ENCODE assay signal across 8 mouse cellular contexts in genomic region chr2:167588774-167589577, GRCm38 (mm10). TPM values are rescaled to one million over a fixed set of nuclear protein-coding genes. Genes with fewer than 3 reads are reported as not detected.
DNase-seq lines count a peak whose midpoint lies in the region; ATAC-seq lines count a peak whose summit lies in the region.

No protein-coding gene starts in this region.

- ATAC-seq in embryonic facial prominence, embryonic 13.5 days (ENCODE audit: insufficient number of reproducible peaks, insufficient read depth, low FRiP score, low TSS enrichment, low read depth), result no peak
- ATAC-seq in hematopoietic stem cell, adult 5-6 weeks (replicated peaks in 1 of 2; ENCODE audit: insufficient read depth in 1 of 2, low FRiP score in 2 of 2, low TSS enrichment in 1 of 2, low read depth in 1 of 2, poor library complexity in 2 of 2, severe bottlenecking in 2 of 2), result peak; percentile 87 to 88
- no peak for ATAC-seq in limb, embryonic 12.5 days (ENCODE audit: insufficient number of reproducible peaks, insufficient read depth, low FRiP score, low TSS enrichment, low read depth)
- ATAC-seq in midbrain, embryonic 15.5 days (replicated peaks), result no peak

- H3K9me3 ChIP-seq in embryonic facial prominence, embryonic 13.5 days, result no peaks in the 10 kb centered on the region
- H3K9me3 ChIP-seq in limb, embryonic 12.5 days, result no peaks in the 10 kb centered on the region
- H3K9me3 ChIP-seq in midbrain, embryonic 15.5 days, result no peaks in the 10 kb centered on the region

- peak overlapping the region; percentile 32; the same call in 1 of the 2 replicates for H3K9ac ChIP-seq in embryonic facial prominence, embryonic 13.5 days
- peak overlapping the region; percentile 28; the same call in 1 of the 2 replicates for H3K9ac ChIP-seq in limb, embryonic 12.5 days (replicated peaks)
- no peak overlapping the region for H3K9ac ChIP-seq in midbrain, embryonic 15.5 days

- H3K4me3 ChIP-seq in embryonic facial prominence, embryonic 13.5 days, result no peak overlapping the region
- no peak overlapping the region for H3K4me3 ChIP-seq in limb, embryonic 12.5 days (replicated peaks)
- no peak overlapping the region for H3K4me3 ChIP-seq in midbrain, embryonic 15.5 days

- peak overlapping the region; percentile 58; the same call in 1 of the 2 replicates for H3K27ac ChIP-seq in embryonic facial prominence, embryonic 13.5 days
- peak overlapping the region; percentile 50; the same call in 1 of the 2 replicates for H3K27ac ChIP-seq in limb, embryonic 12.5 days
- H3K27ac ChIP-seq in midbrain, embryonic 15.5 days, result 0 out of 2 replicates have a peak overlapping the region, but pooled peaks have one; percentile 12

- no peaks in the 10 kb centered on the region for H3K27me3 ChIP-seq in embryonic facial prominence, embryonic 13.5 days
- H3K27me3 ChIP-seq in limb, embryonic 12.5 days, result no peaks in the 10 kb centered on the region
- no peaks in the 10 kb centered on the region for H3K27me3 ChIP-seq in midbrain, embryonic 15.5 days (replicated peaks)

- 19% methylated on average over 21 of the region's 21 CpGs for WGBS in embryonic facial prominence, embryonic 13.5 days
- 16% methylated on average over 21 of the region's 21 CpGs for WGBS in limb, embryonic 12.5 days
- 18% methylated on average over 21 of the region's 21 CpGs for WGBS in midbrain, embryonic 15.5 days

- no peaks in the 10 kb centered on the region for H3K36me3 ChIP-seq in embryonic facial prominence, embryonic 13.5 days
- H3K36me3 ChIP-seq in limb, embryonic 12.5 days, result no peaks in the 10 kb centered on the region
- no peaks in the 10 kb centered on the region for H3K36me3 ChIP-seq in midbrain, embryonic 15.5 days (replicated peaks)

- H3K4me2 ChIP-seq in embryonic facial prominence, embryonic 13.5 days, result peak overlapping the region; percentile 23
- H3K4me2 ChIP-seq in limb, embryonic 12.5 days, result peak overlapping the region; percentile 27
- H3K4me2 ChIP-seq in midbrain, embryonic 15.5 days, result 0 out of 2 replicates have a peak overlapping the region, but pooled peaks have one; percentile 1

- DNase-seq in layer of hippocampus, adult 11-12 months (ENCODE audit: low spot score), result peak; percentile 46
- no peak for DNase-seq in layer of hippocampus, adult 9-10 months (ENCODE audit: low spot score)
- peak; percentile 58 to 65 for DNase-seq in thymus, postnatal 36 days
- no peak for DNase-seq in layer of hippocampus, postnatal 10 days (ENCODE audit: low spot score in 2 of 2)

- H3K4me1 ChIP-seq in embryonic facial prominence, embryonic 13.5 days, result peaks cover 54% of the 10 kb centered on the region
- peaks cover 49% of the 10 kb centered on the region for H3K4me1 ChIP-seq in limb, embryonic 12.5 days (replicated peaks)
- H3K4me1 ChIP-seq in midbrain, embryonic 15.5 days, result no peaks in the 10 kb centered on the region

RNA-seq across cellular contexts. Expression of gene Ube2v1, which starts 42.9 kb away (rescaled TPM):
- 243 and 262 TPM in 2 replicates for polyA plus RNA-seq in embryonic facial prominence, embryonic 13.5 days (2015; fragmentation: Nextera tagmentation; extraction: Ambion mirVana)
- total RNA-seq in hematopoietic stem cell, adult 5-6 weeks (2017), result 44.9 and 64.5 TPM in 2 replicates
- 264 and 267 TPM in 2 replicates for polyA plus RNA-seq in limb, embryonic 12.5 days (2016; fragmentation: Nextera tagmentation; extraction: Ambion mirVana)
- 327 TPM in 2 replicates for polyA plus RNA-seq in midbrain, embryonic 15.5 days (2015; fragmentation: Nextera tagmentation; extraction: Ambion mirVana)
- 100 to 1,000 TPM; 236 to 257 TPM for total RNA-seq in layer of hippocampus, postnatal 10 days (2021)

RNA-seq across cellular contexts. Expression of gene Snai1, which starts 51.0 kb away (rescaled TPM):
- 113 and 129 TPM in 2 replicates for polyA plus RNA-seq in embryonic facial prominence, embryonic 13.5 days (2015; fragmentation: Nextera tagmentation; extraction: Ambion mirVana)
- not detected in 2 replicates for total RNA-seq in hematopoietic stem cell, adult 5-6 weeks (2017)
- 69.0 and 82.0 TPM in 2 replicates for polyA plus RNA-seq in limb, embryonic 12.5 days (2016; fragmentation: Nextera tagmentation; extraction: Ambion mirVana)
- polyA plus RNA-seq in midbrain, embryonic 15.5 days (2015; fragmentation: Nextera tagmentation; extraction: Ambion mirVana), result 5.1 and 6.4 TPM in 2 replicates
- 1 to 10 TPM; 1.5 to 1.7 TPM for total RNA-seq in layer of hippocampus, postnatal 10 days (2021)

Comparison
In these comparisons a context has a peak if more than half of its experiments do, and no peak if none do; other contexts are left out.
1. DNase-seq: peak in layer of hippocampus, adult 11-12 months (single experiment) and thymus, postnatal 36 days (2 of 2); none in layer of hippocampus, adult 9-10 months (single experiment) and layer of hippocampus, postnatal 10 days (0 of 2).
2. ATAC-seq: peak in hematopoietic stem cell, adult 5-6 weeks (2 of 2); none in embryonic facial prominence, embryonic 13.5 days (single experiment), limb, embryonic 12.5 days (single experiment) and midbrain, embryonic 15.5 days (single experiment).
3. Peak in every context shown above with its lines, with median percentiles within 50 percentile points of each other: H3K27ac ChIP-seq and H3K4me2 ChIP-seq.